Mouse (Mus musculus) myocyte (in vitro differentiated cells): ENCODE data around the gene Elk3. TPM values are rescaled to one million over a fixed set of nuclear protein-coding genes. Genes with fewer than 3 reads are reported as not detected.

Experiments used
- H3K27me3 ChIP-seq: one replicate; pipeline ENCODE4 v1.6.1; 2011; ENCODE audit not compliant: control insufficient read depth, insufficient read depth, insufficient read length
- H3K36me3 ChIP-seq: one replicate; pipeline ENCODE4 v1.6.1; 2011; ENCODE audit not compliant: control insufficient read depth, insufficient read depth
- H3K4me2 ChIP-seq: one replicate; pipeline ENCODE4 v1.6.1; 2011; ENCODE audit warnings: low read depth, control low read depth
- H3K4me3 ChIP-seq: one replicate; pipeline ENCODE4 v1.5.1; 2011; ENCODE audit warnings: mild to moderate bottlenecking, control low read depth, moderate library complexity
- H3K79me2 ChIP-seq: one replicate; pipeline ENCODE4 v1.6.1; 2011; ENCODE audit not compliant: control insufficient read depth, insufficient read depth
- H3ac ChIP-seq: one replicate; pipeline ENCODE4 v1.6.1; 2011; ENCODE audit not compliant: control insufficient read depth, insufficient read length
- CEBPB ChIP-seq: IDR thresholded peaks from 2 replicates; pipeline ENCODE4 v1.6.1; 2011; ENCODE audit warnings: mild to moderate bottlenecking, moderate library complexity; ENCODE audit not compliant: poor library complexity, insufficient read depth, severe bottlenecking
- E2F4 ChIP-seq: IDR thresholded peaks from one replicate; pipeline ENCODE4 v1.6.1; 2011; ENCODE audit warnings: mild to moderate bottlenecking, control low read depth, moderate library complexity; ENCODE audit not compliant: insufficient read depth
- MAX ChIP-seq: IDR thresholded peaks from one replicate; pipeline ENCODE4 v1.6.1; 2011; ENCODE audit warnings: low read depth, mild to moderate bottlenecking, control low read depth
- MYOD1 ChIP-seq, 3 experiments: IDR thresholded peaks; one replicate each; pipeline ENCODE4 v1.6.1; 2011; ENCODE audit warnings: control low read depth in 2 of 3, low read depth in 2 of 3, mild to moderate bottlenecking in 2 of 3, moderate library complexity in 1 of 3; ENCODE audit not compliant: insufficient read length in 2 of 3, control insufficient read depth in 1 of 3
- MYOG ChIP-seq, 3 experiments: IDR thresholded peaks; one replicate each; pipeline ENCODE4 v1.6.1; 2011; ENCODE audit warnings: control low read depth in 2 of 3, low read depth in 2 of 3, mild to moderate bottlenecking in 2 of 3; ENCODE audit not compliant: insufficient read length in 2 of 3, control insufficient read depth in 1 of 3, insufficient read depth in 1 of 3
- POLR2A ChIP-seq: IDR thresholded peaks from one replicate; pipeline ENCODE4 v1.6.1; 2011; ENCODE audit warnings: low read depth, mild to moderate bottlenecking, control low read depth, moderate library complexity; ENCODE audit not compliant: insufficient read length
- POLR2AphosphoS2 ChIP-seq: IDR thresholded peaks from one replicate; pipeline ENCODE4 v1.6.1; 2011; ENCODE audit warnings: low read depth, control low read depth; ENCODE audit not compliant: insufficient read length
- REST ChIP-seq: IDR thresholded peaks from one replicate; pipeline ENCODE4 v1.6.1; 2011; ENCODE audit warnings: mild to moderate bottlenecking, control low read depth, moderate library complexity; ENCODE audit not compliant: insufficient read depth, insufficient read length
- SRF ChIP-seq: IDR thresholded peaks from one replicate; pipeline ENCODE4 v1.6.1; 2011; ENCODE audit warnings: low read depth; ENCODE audit not compliant: control insufficient read depth, insufficient read length
- TCF12 ChIP-seq: IDR thresholded peaks from one replicate; pipeline ENCODE4 v1.6.1; 2011; ENCODE audit warnings: mild to moderate bottlenecking, control low read depth; ENCODE audit not compliant: poor library complexity, insufficient read depth, severe bottlenecking
- TCF3 ChIP-seq: IDR thresholded peaks from one replicate; pipeline ENCODE4 v1.6.1; 2011; ENCODE audit warnings: low read depth, control low read depth; ENCODE audit not compliant: insufficient read length
- USF1 ChIP-seq: IDR thresholded peaks from one replicate; pipeline ENCODE4 v1.6.1; 2011; ENCODE audit warnings: low read depth, mild to moderate bottlenecking, control low read depth, moderate library complexity
- polyA plus RNA-seq: library from polyadenylated mRNA; unstranded; fragments of >200 nt; fragmentation: generic; extraction: Trizol; gene quantifications from one replicate; pipeline ENCODE4 v1.2.1, GENCODE M21; 2012; ENCODE audit warnings: missing spikeins

The Elk3 gene
- polyA plus RNA-seq, 1 experiment = 28.4 TPM

DNA sequence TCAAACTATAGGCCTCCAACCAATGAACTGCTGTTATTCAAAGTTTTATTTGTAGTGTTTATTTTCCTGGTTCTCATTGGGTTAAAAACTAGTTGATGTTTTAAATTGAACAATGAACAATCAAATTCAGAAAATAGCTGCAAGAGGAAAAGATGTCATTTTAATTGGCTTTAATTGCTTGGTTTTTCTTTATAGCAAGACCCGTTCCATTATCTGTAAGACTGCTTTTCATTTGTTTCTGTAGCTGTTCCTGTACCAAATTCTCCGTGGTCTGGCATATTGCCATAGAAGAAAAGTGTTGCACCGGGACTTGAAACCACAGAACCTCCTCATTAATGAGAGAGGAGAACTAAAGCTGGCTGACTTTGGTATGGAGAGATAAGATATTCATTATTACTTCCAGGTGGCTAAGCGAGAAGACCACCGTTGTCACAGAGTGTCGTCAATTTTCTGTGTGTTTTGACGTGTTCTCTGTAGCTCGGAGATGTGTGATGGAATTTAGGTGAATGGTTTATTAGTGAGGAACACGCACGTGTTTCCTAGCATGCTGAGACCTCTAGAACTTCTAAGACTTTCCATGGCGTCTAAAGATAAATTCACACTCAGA, 82.4 kb downstream of the Elk3 start:
- TF ChIP-seq MAX = no peak
- TF ChIP-seq POLR2AphosphoS2 = no peak
- TF ChIP-seq REST = no peak
- no peak for TF ChIP-seq E2F4
- TF ChIP-seq MYOG (IDR thresholded peaks at IDR 0.05; ENCODE audit: control insufficient read depth in 1 of 3, insufficient read depth in 1 of 3, insufficient read length in 2 of 3, low read depth in 2 of 3) = no peak
- TF ChIP-seq POLR2A = no peak
- TF ChIP-seq TCF3 = no peak
- TF ChIP-seq CEBPB = no peak
- TF ChIP-seq MYOD1 (IDR thresholded peaks at IDR 0.05; ENCODE audit: control insufficient read depth in 1 of 3, insufficient read length in 2 of 3, low read depth in 2 of 3) = no peak
- TF ChIP-seq TCF12 = no peak
- TF ChIP-seq SRF = no peak
- TF ChIP-seq USF1 = no peak
- H3ac ChIP-seq = no peak overlapping the region
- H3K4me3 ChIP-seq = no peak overlapping the region
- H3K27me3 ChIP-seq = no peaks in the 10 kb centered on the region
- H3K79me2 ChIP-seq = peaks cover 8% of the 10 kb centered on the region
- peak overlapping the region; percentile 0 for H3K4me2 ChIP-seq
- peaks cover 35% of the 10 kb centered on the region for H3K36me3 ChIP-seq

DNA sequence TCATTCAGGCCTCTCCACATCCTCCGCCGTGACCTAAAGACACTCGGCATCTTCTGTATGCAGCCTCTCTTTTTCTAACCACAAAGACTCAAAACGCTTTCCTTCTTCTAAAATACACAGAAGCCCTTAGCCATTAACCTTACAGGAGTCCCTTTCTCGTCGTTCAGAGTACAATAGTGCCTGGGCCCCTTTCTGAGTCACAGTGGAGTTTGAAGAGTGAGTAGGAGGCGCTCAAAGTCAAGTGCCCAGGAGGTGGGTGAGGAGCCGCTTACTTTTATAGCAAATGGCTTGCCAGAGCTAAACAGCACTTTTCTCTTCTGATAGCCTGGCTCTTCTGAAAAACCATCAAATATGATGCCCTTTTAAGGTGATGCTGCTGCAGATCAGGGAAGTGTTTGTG, 83.0 kb downstream of the Elk3 start:
- peaks cover 8% of the 10 kb centered on the region for H3K79me2 ChIP-seq
- H3ac ChIP-seq = no peak overlapping the region
- TF ChIP-seq TCF3 (no peak), POLR2A (no peak), POLR2AphosphoS2 (no peak), TCF12 (no peak), MYOG (IDR thresholded peaks at IDR 0.05; ENCODE audit: control insufficient read depth in 1 of 3, insufficient read depth in 1 of 3, insufficient read length in 2 of 3, low read depth in 2 of 3) (no peak), E2F4 (no peak), REST (no peak), USF1 (no peak), MYOD1 (IDR thresholded peaks at IDR 0.05; ENCODE audit: control insufficient read depth in 1 of 3, insufficient read length in 2 of 3, low read depth in 2 of 3) (no peak), CEBPB (no peak), MAX (no peak), SRF (no peak)
- peak overlapping the region; percentile 0 for H3K4me2 ChIP-seq
- peaks cover 35% of the 10 kb centered on the region for H3K36me3 ChIP-seq
- no peaks in the 10 kb centered on the region for H3K27me3 ChIP-seq
- H3K4me3 ChIP-seq = no peak overlapping the region

DNA sequence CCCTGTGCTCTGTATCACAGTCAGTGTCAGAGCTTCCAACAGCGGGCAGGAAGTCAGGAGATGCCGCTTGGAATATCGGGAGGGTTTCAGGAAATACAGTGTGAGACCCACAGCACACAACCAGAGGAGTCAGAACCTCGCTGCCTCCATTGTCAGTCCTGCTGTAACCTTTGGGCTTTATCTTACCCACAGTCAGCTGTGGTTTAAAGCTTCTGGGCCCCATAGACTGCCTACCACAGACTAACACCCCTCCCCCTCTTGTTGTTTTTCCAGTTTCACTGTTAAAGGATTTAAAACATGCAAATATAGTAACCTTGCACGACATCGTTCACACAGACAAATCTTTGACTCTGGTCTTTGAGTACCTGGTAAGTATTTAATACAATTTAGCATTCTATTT, 85.2 kb downstream of the Elk3 start:
- Histone ChIP-seq H3K79me2 (peaks cover 7% of the 10 kb centered on the region), H3K36me3 (peaks cover 23% of the 10 kb centered on the region), H3K4me2 (no peak overlapping the region), H3ac (no peak overlapping the region), H3K27me3 (no peaks in the 10 kb centered on the region), H3K4me3 (no peak overlapping the region)
- no peak for TF ChIP-seq TCF12
- TF ChIP-seq TCF3 = no peak
- TF ChIP-seq CEBPB = no peak
- no peak for TF ChIP-seq USF1
- no peak for TF ChIP-seq MYOD1 (IDR thresholded peaks at IDR 0.05; ENCODE audit: control insufficient read depth in 1 of 3, insufficient read length in 2 of 3, low read depth in 2 of 3)
- no peak for TF ChIP-seq MAX
- no peak for TF ChIP-seq SRF
- no peak for TF ChIP-seq REST
- TF ChIP-seq MYOG (IDR thresholded peaks at IDR 0.05; ENCODE audit: control insufficient read depth in 1 of 3, insufficient read depth in 1 of 3, insufficient read length in 2 of 3, low read depth in 2 of 3) = no peak
- TF ChIP-seq E2F4 = no peak
- no peak for TF ChIP-seq POLR2AphosphoS2
- no peak for TF ChIP-seq POLR2A

DNA sequence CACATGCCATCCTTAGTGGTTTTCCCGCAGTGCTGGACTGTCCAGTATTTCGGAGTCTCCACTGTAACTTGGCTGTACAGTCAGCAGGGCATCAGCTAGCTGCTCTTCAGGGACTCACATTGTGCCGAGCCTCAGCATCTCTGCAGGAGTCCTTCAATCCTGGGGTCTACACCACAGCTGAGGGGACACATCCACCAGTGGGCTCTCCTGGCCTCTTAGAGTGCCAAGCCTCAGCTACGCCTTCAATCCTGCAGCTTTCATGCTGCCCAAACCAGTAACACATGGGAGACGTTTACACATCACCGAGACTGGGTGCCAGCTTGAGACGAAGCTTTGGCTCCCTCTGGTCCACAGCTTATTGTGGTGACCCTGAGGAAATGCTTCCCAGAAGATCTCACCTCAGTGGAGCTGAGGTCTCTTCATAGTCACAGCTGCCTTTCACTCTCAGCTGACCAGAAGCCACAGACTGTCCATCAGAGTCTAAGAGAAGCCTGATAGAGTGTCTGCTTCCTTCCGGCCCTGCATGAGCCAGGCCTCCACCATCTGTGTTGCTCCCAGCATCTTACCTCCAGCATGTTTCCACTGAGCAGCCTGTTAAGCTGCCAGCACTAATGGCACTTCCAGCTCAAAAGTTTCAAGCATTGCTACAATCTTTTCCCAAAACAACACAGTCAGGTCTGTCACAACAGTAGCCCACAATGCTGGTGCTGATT, 95.7 kb downstream of the Elk3 start:
- TF ChIP-seq MYOD1 (IDR thresholded peaks at IDR 0.05; ENCODE audit: control insufficient read depth in 1 of 3, insufficient read length in 2 of 3, low read depth in 2 of 3) (no peak), MAX (no peak), MYOG (IDR thresholded peaks at IDR 0.05; ENCODE audit: control insufficient read depth in 1 of 3, insufficient read depth in 1 of 3, insufficient read length in 2 of 3, low read depth in 2 of 3) (no peak), POLR2A (no peak), TCF3 (no peak), USF1 (no peak), SRF (no peak), TCF12 (no peak), REST (no peak), CEBPB (no peak), POLR2AphosphoS2 (no peak), E2F4 (no peak)
- Histone ChIP-seq H3K27me3 (no peaks in the 10 kb centered on the region), H3ac (no peak overlapping the region), H3K4me3 (no peak overlapping the region), H3K36me3 (peaks cover 47% of the 10 kb centered on the region), H3K4me2 (no peak overlapping the region), H3K79me2 (peaks cover 15% of the 10 kb centered on the region)

DNA sequence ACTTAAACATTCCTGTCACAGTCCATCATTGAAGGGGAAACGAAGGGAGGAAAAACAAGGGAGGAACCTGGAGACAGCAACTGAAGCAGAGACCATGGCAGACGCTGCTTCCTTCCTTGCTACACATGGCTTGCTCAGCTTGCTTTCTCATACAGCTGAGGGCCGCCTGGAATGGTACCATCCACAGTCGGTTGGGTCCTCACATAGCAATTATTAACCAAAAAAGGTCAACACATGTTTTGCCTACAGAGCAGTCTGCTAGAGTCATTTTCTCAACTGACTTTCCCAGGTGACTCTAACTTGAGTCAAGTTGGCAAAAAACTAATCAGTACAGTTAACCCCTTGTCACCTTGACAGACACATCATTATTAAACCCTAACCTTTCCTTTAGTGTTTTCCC, 96.7 kb downstream of the Elk3 start:
- Histone ChIP-seq H3K4me2 (no peak overlapping the region), H3ac (no peak overlapping the region), H3K79me2 (peaks cover 24% of the 10 kb centered on the region), H3K36me3 (peaks cover 47% of the 10 kb centered on the region), H3K27me3 (no peaks in the 10 kb centered on the region), H3K4me3 (no peak overlapping the region)
- TF ChIP-seq REST (no peak), TCF3 (no peak), POLR2AphosphoS2 (no peak), SRF (no peak), MYOG (IDR thresholded peaks at IDR 0.05; ENCODE audit: control insufficient read depth in 1 of 3, insufficient read depth in 1 of 3, insufficient read length in 2 of 3, low read depth in 2 of 3) (no peak), E2F4 (no peak), MAX (no peak), POLR2A (no peak), USF1 (no peak), TCF12 (no peak), MYOD1 (IDR thresholded peaks at IDR 0.05; ENCODE audit: control insufficient read depth in 1 of 3, insufficient read length in 2 of 3, low read depth in 2 of 3) (no peak)
